Mouse (Mus musculus) small intestine, adult 2 months (tissue): ENCODE measurements at regions not wholly inside any gene's neighbourhood (a gene's known extent, or its start where the extent isn't known, plus 50 kb on each side); places are given as distances from the start of the nearest gene placed in this dataset.
A peak's percentile ranks its signal among the peaks of the same experiment; 100 is the strongest.

Experiments
- H3K27ac ChIP-seq: fragments of 200-500 bp; 2 replicates; pipeline ENCODE4 v1.5.1; 2012; ENCODE audit warnings: low read depth, low read length, control low read depth, inconsistent platforms; ENCODE audit not compliant: insufficient read depth
- H3K27me3 ChIP-seq: fragments of 200-500 bp; 2 replicates; pipeline ENCODE4 v1.6.1; 2012; ENCODE audit warnings: mild to moderate bottlenecking, moderate library complexity, low read length, inconsistent platforms; ENCODE audit not compliant: control insufficient read depth, insufficient read depth
- H3K36me3 ChIP-seq: fragments of 200-500 bp; 2 replicates; pipeline ENCODE4 v1.6.1; 2012; ENCODE audit warnings: mild to moderate bottlenecking, low read length, control low read depth, inconsistent platforms; ENCODE audit not compliant: control insufficient read depth, insufficient read depth
- H3K4me1 ChIP-seq: fragments of 200-500 bp; 2 replicates; pipeline ENCODE4 v1.6.1; 2012; ENCODE audit warnings: low read length, inconsistent platforms, mixed read lengths; ENCODE audit not compliant: control insufficient read depth, insufficient read depth, insufficient read length
- H3K4me3 ChIP-seq: fragments of 200-500 bp; 2 replicates; pipeline ENCODE4 v1.5.1; 2012; ENCODE audit warnings: low read depth, mild to moderate bottlenecking, control low read depth, inconsistent platforms, low read length, moderate library complexity
- CTCF ChIP-seq: fragments of 200-500 bp; IDR thresholded peaks from 2 replicates; pipeline ENCODE4 v1.5.1; 2012; ENCODE audit warnings: low read depth, mild to moderate bottlenecking, control low read depth, inconsistent platforms, low read length, moderate library complexity, mixed read lengths; ENCODE audit not compliant: insufficient replicate concordance, insufficient read length; ENCODE audit errors: extremely low read depth
- POLR2A ChIP-seq: fragments of 200-500 bp; IDR thresholded peaks from 2 replicates; pipeline ENCODE4 v1.6.1; 2012; ENCODE audit warnings: low read depth, mild to moderate bottlenecking, control low read depth, inconsistent platforms, low read length, moderate library complexity
- WGBS: fragments of 180-500 bp; shearing (Covaris S2); methylation state at CpG from one replicate; pipeline ENCODE4 v1.1.7; 2018; 5-methylcytosine and 5-hydroxymethylcytosine counted together

DNA sequence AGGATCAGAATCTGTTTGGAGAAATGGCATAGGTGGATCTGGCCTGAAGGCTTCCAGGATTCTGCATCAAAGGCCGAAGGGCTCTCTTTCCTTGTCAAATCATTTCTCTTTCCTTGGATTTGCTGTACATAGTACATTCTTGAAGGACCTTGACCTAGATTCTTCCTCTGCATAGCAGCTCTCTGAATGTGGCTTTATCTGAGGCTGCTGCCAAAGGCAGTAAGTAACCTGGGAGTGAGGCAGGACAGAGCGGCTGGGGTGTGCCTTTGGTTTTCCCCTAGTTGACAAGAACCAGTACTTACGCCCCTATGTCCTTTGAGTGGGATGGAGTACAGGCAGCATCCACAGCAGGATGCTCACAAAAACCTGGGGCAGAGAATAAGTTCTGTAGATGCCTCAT is 103.7 kb upstream of the Gls start:
- 92% methylated on average over 3 of the region's 3 CpGs for WGBS
- no peaks in the 10 kb centered on the region for H3K36me3 ChIP-seq
- no peak overlapping the region for H3K4me3 ChIP-seq
- no peaks in the 10 kb centered on the region for H3K27me3 ChIP-seq
- 0 out of 2 replicates have a peak, but pooled peaks cover 3% of the 10 kb centered on the region for H3K4me1 ChIP-seq
- no peak overlapping the region for H3K27ac ChIP-seq
- TF ChIP-seq CTCF: no peak
- no peak for TF ChIP-seq POLR2A

DNA sequence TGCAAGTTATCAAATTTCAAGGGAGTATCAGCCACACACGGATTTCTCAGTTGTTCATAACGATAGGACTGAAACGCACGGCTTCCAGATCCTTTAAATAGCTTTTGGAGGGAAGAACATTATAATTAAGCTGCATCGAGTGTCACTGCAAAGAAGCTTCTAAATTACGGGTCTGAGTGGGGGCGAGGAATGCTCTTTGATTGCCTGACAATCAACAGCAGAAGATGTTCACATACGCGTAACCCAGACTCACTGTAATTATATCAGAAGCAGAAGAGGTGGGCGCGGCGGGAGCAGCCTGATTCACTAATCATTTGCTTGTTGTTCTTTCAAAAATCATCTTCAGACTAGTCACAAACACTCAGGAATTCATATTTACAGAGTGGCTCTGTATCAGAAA is 99.0 kb upstream of the Gls start:
- H3K36me3 ChIP-seq: no peaks in the 10 kb centered on the region
- no peaks in the 10 kb centered on the region for H3K4me1 ChIP-seq
- 85% methylated on average over 12 of the region's 12 CpGs for WGBS
- no peak overlapping the region for H3K27ac ChIP-seq
- no peak overlapping the region for H3K4me3 ChIP-seq
- H3K27me3 ChIP-seq: no peaks in the 10 kb centered on the region
- TF ChIP-seq CTCF: no peak
- TF ChIP-seq POLR2A: no peak

DNA sequence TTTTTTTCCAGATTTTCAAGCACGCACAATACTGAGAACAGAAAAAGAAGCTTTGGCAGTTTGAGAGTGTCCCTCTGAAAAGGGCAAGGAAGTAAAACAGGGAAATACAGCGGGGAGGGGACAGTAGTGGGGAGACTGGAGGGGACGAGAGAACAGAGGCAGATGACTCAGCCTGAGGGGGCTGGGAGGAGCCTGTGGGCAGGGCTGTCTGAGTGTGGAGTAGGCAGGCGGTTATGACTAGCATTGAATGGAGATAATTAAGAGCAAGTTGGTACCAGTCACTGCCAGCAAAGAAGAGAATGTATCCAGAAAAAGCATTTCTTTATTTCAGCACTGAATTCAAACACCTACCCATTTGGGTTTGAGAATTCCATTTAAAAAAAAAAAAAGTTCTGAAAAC is 98.4 kb upstream of the Gls start:
- H3K36me3 ChIP-seq: no peaks in the 10 kb centered on the region
- 30% methylated on average over 4 of the region's 4 CpGs for WGBS
- H3K27me3 ChIP-seq: no peaks in the 10 kb centered on the region
- TF ChIP-seq CTCF: no peak
- no peak for TF ChIP-seq POLR2A
- no peaks in the 10 kb centered on the region for H3K4me1 ChIP-seq
- H3K27ac ChIP-seq: no peak overlapping the region
- H3K4me3 ChIP-seq: no peak overlapping the region

DNA sequence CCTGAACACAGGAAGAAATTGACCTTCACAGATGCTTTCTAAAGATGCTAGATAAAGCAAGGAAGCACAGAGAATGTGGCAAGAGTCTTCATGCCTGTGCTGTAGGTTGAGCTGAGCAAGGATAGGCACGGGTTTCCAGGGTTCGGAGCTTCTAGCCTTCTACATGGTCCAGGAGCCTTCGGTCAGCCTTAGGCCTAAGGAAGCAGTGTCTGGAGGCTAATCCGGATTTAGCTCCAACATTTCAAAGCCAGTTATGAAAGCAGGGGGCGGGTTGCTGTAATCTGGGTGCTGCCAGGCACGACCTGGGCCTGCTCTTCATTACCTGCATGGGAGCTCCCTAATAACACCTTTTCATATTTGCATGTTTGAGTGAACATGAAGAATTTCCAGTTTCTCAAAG is 97.5 kb upstream of the Gls start:
- TF ChIP-seq POLR2A: no peak
- TF ChIP-seq CTCF: no peak
- H3K36me3 ChIP-seq: no peaks in the 10 kb centered on the region

DNA sequence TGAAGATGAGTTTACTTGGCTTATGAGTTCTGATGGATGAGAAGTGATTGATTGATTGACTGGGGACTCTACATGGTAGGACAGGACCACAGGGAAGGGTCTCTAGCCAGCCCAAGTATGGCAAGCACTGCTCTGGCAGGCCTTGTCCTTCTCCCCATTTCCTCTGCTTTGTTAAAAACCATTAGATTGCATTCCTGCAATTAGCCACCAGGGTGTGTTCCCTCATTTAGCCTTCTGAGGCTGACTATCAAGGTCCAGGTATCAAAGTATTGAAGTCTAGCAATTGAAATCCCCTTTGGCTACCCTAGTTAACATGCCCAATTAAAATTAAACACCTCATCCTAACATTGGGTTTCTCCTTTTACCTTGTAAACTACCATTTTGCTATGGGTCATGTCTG is 95.5 kb upstream of the Gls start:
- Histone ChIP-seq H3K4me1 (no peaks in the 10 kb centered on the region), H3K27ac (no peak overlapping the region), H3K36me3 (no peaks in the 10 kb centered on the region), H3K27me3 (no peaks in the 10 kb centered on the region), H3K4me3 (no peak overlapping the region)
- TF ChIP-seq POLR2A (no peak), CTCF (no peak)

More for the DNA sequence above, 97.5 kb upstream of the Gls start:
- no peaks in the 10 kb centered on the region for H3K4me1 ChIP-seq
- 88% methylated on average over 6 of the region's 6 CpGs for WGBS
- no peak overlapping the region for H3K27ac ChIP-seq
- H3K27me3 ChIP-seq: no peaks in the 10 kb centered on the region
- no peak overlapping the region for H3K4me3 ChIP-seq

DNA sequence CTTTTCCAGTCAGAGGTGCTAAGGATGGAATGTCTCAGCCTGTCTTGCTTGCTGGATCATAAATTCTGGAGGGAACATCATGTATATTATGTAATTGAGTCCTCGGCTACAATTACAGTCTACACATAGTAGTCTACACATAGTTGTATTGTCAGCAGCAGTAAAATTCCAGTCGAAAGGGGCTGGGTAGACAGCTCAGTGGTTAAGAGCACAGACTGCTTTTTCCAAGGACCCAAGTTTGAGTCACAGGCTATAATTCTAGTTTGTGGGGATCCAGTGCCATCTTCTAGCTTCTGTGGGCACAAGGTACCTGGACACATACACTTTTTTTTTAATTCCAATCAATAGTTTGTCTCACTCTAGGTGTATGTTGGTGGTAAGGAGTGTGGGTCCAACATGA is 91.3 kb upstream of the Gls start:
- TF ChIP-seq CTCF: no peak
- H3K27me3 ChIP-seq: no peaks in the 10 kb centered on the region
- no peak overlapping the region for H3K27ac ChIP-seq
- WGBS: 82% methylated on average over 2 of the region's 2 CpGs
- H3K4me3 ChIP-seq: no peak overlapping the region
- H3K36me3 ChIP-seq: no peaks in the 10 kb centered on the region
- H3K4me1 ChIP-seq: no peaks in the 10 kb centered on the region

DNA sequence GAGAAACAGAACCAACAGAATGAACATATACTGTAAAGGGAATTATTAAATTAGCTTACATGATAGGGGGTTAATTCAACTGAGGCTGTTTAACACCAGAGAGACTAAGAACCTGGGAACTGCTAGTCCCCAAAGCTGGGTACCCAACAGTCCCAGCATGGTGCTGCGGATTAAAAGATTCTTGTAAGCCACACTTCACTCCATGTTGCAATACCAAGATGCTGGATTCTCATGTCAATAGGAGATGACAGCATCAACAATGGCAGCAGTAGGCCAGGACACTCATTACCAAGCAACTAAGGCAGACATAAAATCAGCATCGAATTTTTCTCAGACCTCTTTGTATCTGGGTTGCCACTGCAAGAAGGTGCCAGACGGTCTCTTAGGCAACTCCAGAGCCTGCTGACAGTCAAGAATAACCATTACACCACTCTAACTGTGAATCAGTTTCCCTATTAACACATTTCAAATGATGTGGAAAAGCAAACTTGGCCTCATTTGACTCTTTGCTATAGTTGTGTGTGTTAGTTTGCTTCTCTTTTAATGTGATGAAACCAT is 79.1 kb upstream of the Gls start:
- Histone ChIP-seq H3K27me3 (no peaks in the 10 kb centered on the region), H3K4me3 (no peak overlapping the region), H3K36me3 (no peaks in the 10 kb centered on the region), H3K27ac (no peak overlapping the region), H3K4me1 (no peaks in the 10 kb centered on the region)
- TF ChIP-seq CTCF (no peak), POLR2A (no peak)
- 84% methylated on average over 3 of the region's 3 CpGs for WGBS

DNA sequence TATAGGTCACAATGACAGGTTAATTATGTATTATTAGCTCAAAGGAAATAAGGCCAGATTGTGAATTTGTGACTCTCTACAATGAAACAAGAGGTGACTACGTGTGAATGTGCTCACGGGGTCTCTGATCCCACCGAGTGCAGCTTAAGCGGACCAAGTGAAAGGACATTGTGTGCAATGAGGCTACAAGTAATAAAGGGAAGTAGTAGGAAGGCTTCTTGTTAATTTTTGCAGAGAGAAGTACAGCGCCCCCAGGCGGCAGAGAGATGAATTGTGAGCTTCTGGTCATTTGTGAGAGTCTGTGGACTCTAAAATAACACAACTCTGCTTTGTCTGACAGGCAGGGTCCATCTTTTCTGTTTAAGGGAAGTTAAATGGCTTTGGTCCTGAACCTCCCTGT is 73.9 kb upstream of the Gls start:
- 70% methylated on average over 6 of the region's 6 CpGs for WGBS
- H3K36me3 ChIP-seq: no peaks in the 10 kb centered on the region
- no peaks in the 10 kb centered on the region for H3K27me3 ChIP-seq
- TF ChIP-seq CTCF (peak; percentile 48; the same call in 1 of the 2 replicates), POLR2A (no peak)
- H3K4me1 ChIP-seq: no peaks in the 10 kb centered on the region
- no peak overlapping the region for H3K27ac ChIP-seq
- H3K4me3 ChIP-seq: no peak overlapping the region
